Mouse (Mus musculus) gastrocnemius, postnatal 4 days (tissue): ENCODE data around the gene Rfx8. TPM values are rescaled to one million over a fixed set of nuclear protein-coding genes. Genes with fewer than 3 reads are reported as not detected.

Experiments used
- DNase-seq, 2 experiments: peaks; one replicate each; pipeline ENCODE4 v3.0.0; 2021 to 2022; ENCODE audit warnings: low spot score in 2 of 2, mixed read lengths in 2 of 2
- total RNA-seq, 2 experiments: library from RNA; stranded (reverse); gene quantifications; 2 replicates each; pipeline ENCODE4 v1.2.3; 2021

Gene Rfx8
- total RNA-seq, 2 experiments from 2014 or later: 0.41 TPM; not detected in 1

DNA sequence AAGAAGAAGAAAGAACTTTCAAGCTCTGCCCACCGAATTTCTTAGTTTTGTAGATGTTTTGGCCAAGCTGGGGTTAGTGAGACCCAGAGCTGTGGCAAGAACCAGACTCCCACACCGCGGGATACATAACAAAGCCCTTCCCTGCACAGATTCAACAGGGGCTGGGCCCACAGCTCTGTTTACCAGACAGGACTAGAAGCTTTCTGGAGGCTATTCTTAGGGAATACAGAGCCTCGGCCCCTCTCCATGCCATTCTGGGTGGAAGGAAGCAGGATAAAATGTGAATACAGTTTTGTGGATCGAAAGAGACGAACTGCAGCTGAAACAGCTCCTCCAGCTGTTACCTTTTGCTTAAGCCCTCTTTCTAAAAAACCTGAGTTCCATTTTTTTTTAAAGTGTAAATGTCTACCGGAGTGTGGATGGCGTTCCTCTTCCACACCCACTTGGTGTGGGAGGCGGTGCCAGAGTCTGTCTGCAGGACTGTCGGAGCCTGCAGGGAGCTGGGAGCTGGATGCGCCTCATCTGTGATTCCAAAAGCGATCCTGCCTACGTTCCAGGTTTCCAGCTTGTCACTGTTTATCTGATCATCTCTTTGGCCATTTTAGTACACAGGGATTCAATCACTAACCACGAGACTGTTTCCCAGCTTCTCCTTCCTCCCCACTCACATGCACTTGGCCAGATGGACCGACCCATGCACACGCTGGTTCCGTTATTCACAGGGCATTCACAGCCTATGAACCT lies 70.9 kb downstream of the Rfx8 start:
- no peak for DNase-seq

DNA sequence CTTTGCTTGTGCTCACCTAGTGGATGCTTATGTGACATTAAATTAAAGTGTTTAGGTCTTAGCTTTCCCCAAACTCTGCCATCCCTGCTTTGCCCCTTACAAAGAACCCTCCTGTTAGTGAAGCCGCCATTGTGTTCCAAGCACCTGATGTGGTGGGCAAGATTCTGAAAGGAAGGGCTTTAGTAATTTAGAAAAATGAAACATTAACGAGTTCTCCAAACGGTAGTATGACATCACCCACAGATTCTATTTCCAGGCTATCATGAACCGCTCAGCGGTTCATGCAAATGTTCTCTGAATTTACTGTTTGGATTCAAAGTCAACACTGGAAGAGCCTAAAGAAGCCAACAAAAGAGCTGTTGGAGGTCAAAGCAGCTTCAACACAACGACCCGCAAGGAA lies 72.2 kb downstream of the Rfx8 start:
- no peak for DNase-seq

DNA sequence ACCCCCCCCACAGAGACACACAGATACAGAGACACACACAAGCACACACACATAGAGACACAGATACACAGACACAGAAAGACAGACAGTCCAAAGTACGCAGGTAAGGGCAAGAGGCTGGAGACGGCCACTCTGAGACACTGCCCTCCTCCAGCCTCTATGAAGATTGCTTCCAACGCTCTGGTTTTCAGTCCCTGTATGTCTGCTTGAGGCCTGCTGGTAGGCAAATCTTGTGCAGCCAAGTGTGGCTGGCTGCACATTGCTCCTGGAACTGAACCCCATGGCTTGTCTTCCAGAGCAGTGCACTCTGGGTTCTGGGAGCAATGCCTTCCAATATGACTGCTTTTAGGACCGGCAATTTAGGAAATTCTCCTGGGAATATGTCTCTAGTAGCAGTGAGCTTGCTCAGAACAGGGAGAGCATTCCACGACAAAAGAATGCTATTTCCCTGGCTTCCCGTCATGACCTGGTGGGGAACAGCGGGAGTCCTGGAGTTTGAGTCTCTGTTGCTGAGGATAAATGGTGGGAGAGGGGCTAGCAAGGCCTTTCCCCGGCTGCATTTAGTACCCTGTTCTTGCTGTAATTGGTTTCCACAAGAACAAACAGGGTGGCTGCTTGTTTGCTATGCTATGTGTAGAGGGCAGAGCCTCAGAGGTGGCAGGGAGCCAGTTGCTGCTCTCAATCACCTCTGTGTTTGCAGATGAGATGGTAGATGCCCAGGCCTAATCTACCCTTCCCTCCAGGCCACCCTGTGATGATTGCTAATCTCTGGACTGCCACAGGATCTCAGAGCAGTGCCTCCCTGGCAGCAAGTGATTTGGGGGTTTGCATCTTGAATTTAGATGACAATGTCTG lies 74.7 kb downstream of the Rfx8 start:
- no peak for DNase-seq

GRCm38 (mm10) chr1:39644333-39644732 lies 76.5 kb downstream of the Rfx8 start:
- DNase-seq: no peak

- DNase-seq: no peak
These were observed 79.1 kb downstream of the Rfx8 start for GRCm38 (mm10) chr1:39641667-39642066.

DNA sequence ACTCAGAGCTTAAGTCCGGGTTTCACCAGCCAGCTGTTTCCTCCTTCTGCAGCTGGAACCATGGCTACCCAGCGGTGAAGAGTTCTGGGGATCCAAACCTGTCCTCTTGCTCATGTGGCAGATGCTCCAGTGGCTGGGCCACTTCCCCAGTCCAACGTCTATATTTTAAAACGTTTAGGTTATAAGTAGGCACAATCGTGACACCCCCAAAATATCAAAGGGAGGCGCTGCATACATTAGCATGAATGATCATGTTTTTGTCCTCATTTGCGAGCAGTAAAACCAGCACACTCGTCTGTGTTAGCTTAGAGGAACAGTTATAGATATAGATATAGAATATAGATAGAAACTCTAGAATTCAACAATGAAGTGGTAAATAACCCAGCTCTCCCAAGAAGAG lies 83.7 kb downstream of the Rfx8 start:
- DNase-seq: no peak

- no peak for DNase-seq
These were observed 84.1 kb downstream of the Rfx8 start for GRCm38 (mm10) chr1:39636660-39637059.

GRCm38 (mm10) chr1:39636196-39636595 lies 84.6 kb downstream of the Rfx8 start:
- no peak for DNase-seq

DNA sequence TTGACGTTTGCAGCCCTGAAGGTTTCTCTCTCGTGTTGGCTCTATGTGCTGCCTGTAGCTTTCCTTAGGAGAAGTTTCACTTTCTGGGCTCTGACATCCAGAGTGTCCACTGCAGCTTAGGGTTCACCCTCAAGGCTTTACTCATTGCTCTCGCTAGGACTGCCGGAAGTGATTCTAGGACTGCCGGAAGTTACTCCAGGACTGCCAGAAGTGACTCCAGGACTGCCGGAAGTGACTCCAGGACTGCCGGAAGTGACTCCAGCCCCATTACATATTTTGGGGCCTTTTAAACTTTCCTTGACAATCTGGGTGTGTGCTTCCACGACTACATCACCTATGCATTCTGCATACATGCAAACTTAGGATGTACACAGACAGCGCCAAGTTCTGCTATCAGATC lies 92.2 kb downstream of the Rfx8 start:
- no peak for DNase-seq

GRCm38 (mm10) chr1:39625491-39625890 lies 95.3 kb downstream of the Rfx8 start:
- DNase-seq: no peak

DNA sequence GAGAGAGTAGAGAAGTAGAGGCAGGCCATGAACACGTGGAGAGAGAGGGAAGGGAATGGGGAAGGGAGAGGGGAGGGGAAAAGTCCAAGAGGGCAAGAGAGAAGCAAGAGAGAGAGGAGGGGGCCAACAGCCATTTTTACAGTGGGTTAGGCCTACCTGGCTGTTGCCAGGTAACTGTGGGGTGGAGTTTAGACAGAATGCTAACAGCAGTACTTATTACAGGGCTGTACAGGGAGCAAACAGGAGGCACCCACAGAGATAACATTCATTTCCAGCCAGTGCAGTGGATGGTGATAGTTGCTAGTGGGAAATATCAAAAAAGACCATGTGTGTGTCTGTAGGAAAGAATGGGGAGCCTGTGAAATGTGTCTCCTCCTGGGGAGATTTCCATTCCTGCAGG lies 97.1 kb downstream of the Rfx8 start:
- DNase-seq: no peak

DNA sequence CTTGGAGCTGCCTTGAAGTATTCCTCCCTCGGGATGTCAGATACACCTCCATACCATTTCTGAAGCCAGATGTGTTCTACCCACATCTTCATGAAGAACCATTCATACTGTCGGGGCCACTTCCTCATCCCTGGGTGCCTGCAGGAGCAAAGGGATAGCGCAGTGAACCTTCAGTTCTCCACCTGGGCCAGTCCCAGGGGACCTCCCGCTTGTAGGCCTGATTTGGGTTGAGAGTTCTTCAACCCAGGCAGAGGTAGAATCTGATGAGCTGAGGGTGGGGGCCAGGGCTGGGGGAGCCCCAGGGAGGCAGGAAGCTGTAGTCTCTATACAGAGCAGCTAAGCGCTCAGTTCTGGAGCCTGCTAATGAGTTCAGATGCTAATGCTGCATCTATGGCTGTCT lies 97.7 kb downstream of the Rfx8 start:
- DNase-seq: no peak

- no peak for DNase-seq
These were observed 102.3 kb downstream of the Rfx8 start for GRCm38 (mm10) chr1:39618524-39618923.

- no peak for DNase-seq
These were observed 105.3 kb downstream of the Rfx8 start for GRCm38 (mm10) chr1:39615526-39615925.

Other genes with a start within 250 kb of the Rfx8 start
- 10 to 100 TPM; 21.2 to 21.4 TPM for gene Tbc1d8, start 242.2 kb downstream of the Rfx8 start, total RNA-seq
- gene Cnot11, start 186.0 kb downstream of the Rfx8 start, total RNA-seq: 10 to 100 TPM; 20.0 to 21.8 TPM
- 10 to 100 TPM; 12.6 to 14.2 TPM for gene Rnf149, start 143.6 kb downstream of the Rfx8 start, total RNA-seq
- gene Creg2, start 69.5 kb downstream of the Rfx8 start, total RNA-seq: under 1 TPM in 1 of 2 experiments, not detected in 1; 0.10 TPM
- gene Gm3646, start 84.3 kb upstream of the Rfx8 start, total RNA-seq: 1 to 10 TPM in 1 of 2 experiments, not detected in 1; 1.7 TPM
- gene Map4k4, start 179.9 kb upstream of the Rfx8 start, total RNA-seq: 100 to 1,000 TPM; 156 to 168 TPM